Mouse (Mus musculus): ENCODE measurements at regions not wholly inside any gene's neighbourhood (a gene's known extent, or its start where the extent isn't known, plus 50 kb on each side); places are given as distances from the start of the nearest gene placed in this dataset.

DNA sequence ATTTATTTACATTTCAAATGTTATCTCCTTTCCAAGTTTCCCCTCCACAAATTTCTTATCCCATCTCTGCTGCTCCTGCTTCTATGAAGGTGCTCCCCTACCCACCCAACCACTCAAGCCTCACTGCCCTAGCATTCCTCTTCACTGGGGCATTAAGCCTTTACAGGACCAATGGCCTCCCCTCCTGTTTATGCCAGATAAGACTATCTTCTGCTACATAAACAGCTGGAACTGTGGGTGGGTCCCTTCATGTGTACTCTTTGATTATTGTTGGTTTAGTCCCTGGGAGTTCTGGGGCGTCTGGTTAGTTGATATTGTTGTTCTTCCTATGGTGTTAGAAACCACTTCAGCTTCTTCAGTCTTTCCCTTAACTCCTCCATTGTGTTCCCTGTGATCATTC lies 1164.1 kb upstream of the Got2 start:
- no peak for DNase-seq (ENCODE audit: low read depth, low spot score)

DNA sequence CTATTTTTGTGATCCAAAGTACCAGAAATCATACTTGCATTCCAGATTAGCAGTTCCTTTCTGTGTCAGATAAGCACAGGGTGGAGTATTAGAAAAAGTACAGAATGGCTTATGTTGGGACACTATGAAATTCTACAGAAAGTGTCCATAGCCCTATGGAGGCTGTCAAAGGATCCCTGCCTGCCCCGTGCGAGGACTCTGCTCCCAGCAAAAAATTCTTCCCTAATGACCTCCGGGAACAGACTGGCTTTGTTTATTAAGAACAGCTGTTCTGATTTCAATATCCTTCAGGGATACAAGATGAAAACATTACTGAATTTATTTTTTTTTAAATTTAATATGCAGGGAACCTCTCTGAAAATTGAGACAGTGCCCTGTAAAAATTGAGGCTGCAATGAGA lies 1151.4 kb upstream of the Got2 start:
- DNase-seq (ENCODE audit: low read depth, low spot score): no peak

- DNase-seq (ENCODE audit: low read depth, low spot score): no peak
Measured at GRCm38 (mm10) chr8:97038854-97039253, 1150.5 kb upstream of the Got2 start.

- DNase-seq (ENCODE audit: low read depth, low spot score): no peak
Measured at GRCm38 (mm10) chr8:97032188-97032587, 1143.8 kb upstream of the Got2 start.

- no peak for DNase-seq (ENCODE audit: low read depth, low spot score)
Measured at GRCm38 (mm10) chr8:97015571-97015970, 1127.2 kb upstream of the Got2 start.

DNA sequence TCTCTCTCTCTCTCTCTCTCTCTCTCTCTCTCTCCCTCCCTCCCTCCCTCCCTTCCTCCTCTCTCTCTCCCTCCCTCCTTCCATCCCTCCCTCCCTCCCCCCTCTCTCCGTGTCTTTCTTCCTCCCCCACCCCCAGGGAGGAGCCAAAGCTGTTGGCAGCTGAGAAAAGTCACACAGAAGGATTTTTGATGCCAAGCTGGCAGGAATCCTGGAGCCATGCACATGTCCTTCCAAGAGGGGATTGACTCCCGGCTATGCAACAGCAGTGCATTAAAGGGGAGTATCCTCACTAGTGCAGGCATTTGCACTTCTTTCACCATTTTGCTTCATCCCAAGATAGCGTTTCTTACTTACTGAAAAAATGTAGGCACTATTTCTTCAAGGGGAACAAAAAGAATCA lies 1115.8 kb upstream of the Got2 start:
- peak; percentile 4 for DNase-seq (ENCODE audit: low read depth, low spot score)

- DNase-seq (ENCODE audit: low read depth, low spot score): no peak
Measured at GRCm38 (mm10) chr8:96983103-96983502, 1094.8 kb upstream of the Got2 start.
